Mouse (Mus musculus) adrenal gland (tissue): ENCODE results near the gene Slc17a7.
"Not testable (repeated sequence)": the region's sequence is repeated elsewhere in the genome, so short reads cannot be mapped to it uniquely, and the experiment has no call there.

Experiments
- intact Hi-C: fragments of 180-260 bp; cut with DNase I; formaldehyde crosslinking; loops from one replicate; pipeline ENCODE4 v1.15.1; 2025
- long read RNA-seq, 2 experiments: library from polyadenylated mRNA; unstranded; transcript quantifications; one replicate each; pipeline ENCODE4 v2.0.0; 2020; ENCODE audit warnings: borderline replicate concordance in 1 of 2; ENCODE audit not compliant: insufficient replicate concordance in 1 of 2

The Slc17a7 gene
- long read RNA-seq, experiment 1: 0 reads
- long read RNA-seq, experiment 2: 0 reads

- intact Hi-C loops: loop anchor here (2.0 kb wide), 1 partner anchor 37 kb away; no protein-coding TSS in a partner anchor
Measured at GRCm38 (mm10) chr7:45163735-45164490, at the start of gene Slc17a7. Gene Slc17a7 (plus strand): TSS chr7:45163949.

- intact Hi-C loops: no loop called here
Measured at GRCm38 (mm10) chr7:45117566-45117965, 46.2 kb upstream of the Slc17a7 start.

- intact Hi-C loops: no loop called here
Measured at GRCm38 (mm10) chr7:45118336-45118735, 45.4 kb upstream of the Slc17a7 start.

GRCm38 (mm10) chr7:45119780-45120709 is 43.7 kb upstream of the Slc17a7 start:
- intact Hi-C loops: loop anchor here (5.0 kb wide), 1 partner anchor 38 kb away; no protein-coding TSS in a partner anchor

- intact Hi-C loops: loop anchor here (5.0 kb wide), 1 partner anchor 39 kb away; no protein-coding TSS in a partner anchor
Measured at GRCm38 (mm10) chr7:45121404-45121803, 42.3 kb upstream of the Slc17a7 start.

- intact Hi-C loops: loop anchor here (5.0 kb wide), 1 partner anchor 40 kb away; no protein-coding TSS in a partner anchor
Measured at GRCm38 (mm10) chr7:45121966-45122365, 41.8 kb upstream of the Slc17a7 start.

GRCm38 (mm10) chr7:45122561-45123185 is 41.1 kb upstream of the Slc17a7 start:
- intact Hi-C loops: loop anchor here (5.0 kb wide), 1 partner anchor 40 kb away; no protein-coding TSS in a partner anchor

GRCm38 (mm10) chr7:45123186-45123570 is 40.6 kb upstream of the Slc17a7 start:
- intact Hi-C loops: loop anchor here (5.0 kb wide), 1 partner anchor 41 kb away; no protein-coding TSS in a partner anchor

- intact Hi-C loops: loop anchor here (5.0 kb wide), 1 partner anchor 42 kb away; no protein-coding TSS in a partner anchor
Measured at GRCm38 (mm10) chr7:45124224-45125143, 39.3 kb upstream of the Slc17a7 start, which contains the start of gene Rps11. Gene Rps11 (minus strand): TSS chr7:45124439.

- intact Hi-C loops: no loop called here
Measured at GRCm38 (mm10) chr7:45125144-45125600, 38.6 kb upstream of the Slc17a7 start.

GRCm38 (mm10) chr7:45125649-45126048 is 38.1 kb upstream of the Slc17a7 start:
- intact Hi-C loops: not testable (repeated sequence)

- intact Hi-C loops: no loop called here
Measured at GRCm38 (mm10) chr7:45126147-45126843, 37.5 kb upstream of the Slc17a7 start.

- intact Hi-C loops: no loop called here
Measured at GRCm38 (mm10) chr7:45126844-45127699, 36.7 kb upstream of the Slc17a7 start.

GRCm38 (mm10) chr7:45127700-45128224 is 36.0 kb upstream of the Slc17a7 start:
- intact Hi-C loops: no loop called here

GRCm38 (mm10) chr7:45128624-45129246 is 35.0 kb upstream of the Slc17a7 start, which contains the start of gene Rpl13a:
Gene Rpl13a (minus strand): TSS chr7:45128761.
- intact Hi-C loops: no loop called here

GRCm38 (mm10) chr7:45129318-45129717 is 34.4 kb upstream of the Slc17a7 start:
- intact Hi-C loops: no loop called here

GRCm38 (mm10) chr7:45129776-45130512 is 33.8 kb upstream of the Slc17a7 start:
- intact Hi-C loops: no loop called here
